Mouse (Mus musculus) stomach, embryonic 14.5 days (tissue): ENCODE measurements around the gene Ryr2. TPM values are rescaled to one million over a fixed set of nuclear protein-coding genes. Genes with fewer than 3 reads are reported as not detected.
"Not testable (repeated sequence)": the region's sequence is repeated elsewhere in the genome, so short reads cannot be mapped to it uniquely, and the experiment has no call there.

Source experiments
- ATAC-seq: fragments of 200-750 bp; cut with Nextera tagmentation; 2 replicates; pipeline ENCODE4 v1.8.0; 2017; ENCODE audit warnings: low read depth, moderate TSS enrichment; ENCODE audit not compliant: insufficient number of reproducible peaks, insufficient read depth, low FRiP score
- H3K27ac ChIP-seq: fragments of 300-500 bp; sonication (generic); 2 replicates; pipeline ENCODE4 v1.5.1; 2014; ENCODE audit warnings: mild to moderate bottlenecking, low read length, moderate library complexity, mixed read lengths
- H3K27me3 ChIP-seq: fragments of 300-500 bp; sonication (generic); 2 replicates; pipeline ENCODE4 v1.6.1; 2014; ENCODE audit warnings: low read length, control low read depth, mixed read lengths; ENCODE audit not compliant: control insufficient read depth, insufficient read depth
- H3K36me3 ChIP-seq: fragments of 300-500 bp; sonication (generic); 2 replicates; pipeline ENCODE4 v1.6.1; 2014; ENCODE audit warnings: mild to moderate bottlenecking, control low read depth, low read length, moderate library complexity, mixed read lengths; ENCODE audit not compliant: control insufficient read depth, insufficient read depth
- H3K4me1 ChIP-seq: fragments of 300-500 bp; sonication (generic); 2 replicates; pipeline ENCODE4 v1.6.1; 2014; ENCODE audit warnings: low read length, control low read depth, mixed read lengths; ENCODE audit not compliant: control insufficient read depth, insufficient read depth
- H3K4me2 ChIP-seq: fragments of 300-500 bp; sonication (generic); replicated peaks from 2 replicates; pipeline ENCODE4 v1.6.1; 2014; ENCODE audit warnings: low read depth, low read length, control low read depth
- H3K4me3 ChIP-seq: fragments of 300-500 bp; sonication (generic); 2 replicates; pipeline ENCODE4 v1.5.1; 2014; ENCODE audit warnings: low read depth, low read length, control low read depth
- H3K9ac ChIP-seq: fragments of 300-500 bp; sonication (generic); replicated peaks from 2 replicates; pipeline ENCODE4 v1.6.1; 2014; ENCODE audit warnings: low read depth, mild to moderate bottlenecking, control low read depth, low read length, moderate library complexity, mixed read lengths
- H3K9me3 ChIP-seq: fragments of 300-500 bp; sonication (generic); 2 replicates; pipeline ENCODE4 v1.6.1; 2016; ENCODE audit warnings: low read depth, low read length, control low read depth; ENCODE audit not compliant: control insufficient read depth
- WGBS: fragments of 180-500 bp; shearing (Covaris S2); extraction: QIAGEN DNeasy Blood & Tissue Kit; methylation state at CpG from one replicate; pipeline ENCODE4 v1.1.7; 2014; 5-methylcytosine and 5-hydroxymethylcytosine counted together
- polyA plus RNA-seq: library from polyadenylated mRNA; unstranded; fragments of >200 nt; fragmentation: Nextera tagmentation; extraction: Ambion mirVana; gene quantifications from 2 replicates; pipeline ENCODE4 v1.2.1, GENCODE M21; 2014

Gene Ryr2
- 2.2 and 2.6 TPM in 2 replicates for polyA plus RNA-seq

- Histone ChIP-seq H3K4me3 (peak within 1 kb of the TSS; percentile 60), H3K27me3 (no peaks in the 10 kb centered on the region), H3K9ac (peak within 1 kb of the TSS; percentile 14), H3K9me3 (no peaks in the 10 kb centered on the region), H3K4me1 (0 out of 2 replicates have a peak, but pooled peaks cover 4% of the 10 kb centered on the region), H3K27ac (no peak within 1 kb of the TSS), H3K36me3 (no peaks in the 10 kb centered on the region), H3K4me2 (peak within 1 kb of the TSS; percentile 94)
- 10% methylated on average over 60 of the region's 64 CpGs for WGBS
- peak; percentile 82 for ATAC-seq
Measured at GRCm38 (mm10) chr13:12106662-12107632, at the start of gene Ryr2. Gene Ryr2, minus strand, starts transcription at chr13:12106945.

GRCm38 (mm10) chr13:12153922-12154321, 47.2 kb upstream of the Ryr2 start:
- no peak for ATAC-seq
- Histone ChIP-seq H3K27ac (no peak overlapping the region), H3K4me3 (no peak overlapping the region), H3K36me3 (no peaks in the 10 kb centered on the region), H3K9ac (no peak overlapping the region), H3K9me3 (no peaks in the 10 kb centered on the region), H3K4me2 (no peak overlapping the region), H3K27me3 (no peaks in the 10 kb centered on the region), H3K4me1 (peaks cover under 1% of the 10 kb centered on the region; the same call in 1 of the 2 replicates)
- 79% methylated on average over 11 of the region's 11 CpGs for WGBS

- H3K27ac ChIP-seq: no peak overlapping the region
- no peaks in the 10 kb centered on the region for H3K27me3 ChIP-seq
- no peak overlapping the region for H3K9ac ChIP-seq
- H3K9me3 ChIP-seq: no peaks in the 10 kb centered on the region
- WGBS: 32% methylated on average over 6 of the region's 6 CpGs
- no peaks in the 10 kb centered on the region for H3K36me3 ChIP-seq
- H3K4me2 ChIP-seq: no peak overlapping the region
- no peak overlapping the region for H3K4me3 ChIP-seq
- H3K4me1 ChIP-seq: no peaks in the 10 kb centered on the region
- ATAC-seq: no peak
Measured at GRCm38 (mm10) chr13:12146918-12147507, 40.3 kb upstream of the Ryr2 start.

GRCm38 (mm10) chr13:12146402-12146801, 39.7 kb upstream of the Ryr2 start:
- no peaks in the 10 kb centered on the region for H3K27me3 ChIP-seq
- no peak overlapping the region for H3K27ac ChIP-seq
- no peaks in the 10 kb centered on the region for H3K36me3 ChIP-seq
- no peak overlapping the region for H3K4me2 ChIP-seq
- H3K9ac ChIP-seq: no peak overlapping the region
- no peaks in the 10 kb centered on the region for H3K9me3 ChIP-seq
- H3K4me3 ChIP-seq: no peak overlapping the region
- 57% methylated on average over 2 of the region's 2 CpGs for WGBS
- ATAC-seq: no peak
- no peaks in the 10 kb centered on the region for H3K4me1 ChIP-seq

GRCm38 (mm10) chr13:12143347-12143746, 36.6 kb upstream of the Ryr2 start:
- Histone ChIP-seq H3K4me3 (no peak overlapping the region), H3K27me3 (no peaks in the 10 kb centered on the region), H3K4me2 (no peak overlapping the region), H3K27ac (no peak overlapping the region), H3K9ac (no peak overlapping the region), H3K4me1 (no peaks in the 10 kb centered on the region), H3K9me3 (no peaks in the 10 kb centered on the region), H3K36me3 (no peaks in the 10 kb centered on the region)
- ATAC-seq: no peak
- 91% methylated on average over 5 of the region's 5 CpGs for WGBS

GRCm38 (mm10) chr13:12136461-12136860, 29.7 kb upstream of the Ryr2 start:
- not testable (repeated sequence) for H3K27me3 ChIP-seq, H3K9me3 ChIP-seq, ATAC-seq, H3K4me2 ChIP-seq, H3K4me3 ChIP-seq, H3K4me1 ChIP-seq, H3K36me3 ChIP-seq, H3K27ac ChIP-seq, H3K9ac ChIP-seq
- 82% methylated on average over 10 of the region's 10 CpGs for WGBS

- Histone ChIP-seq H3K36me3 (no peaks in the 10 kb centered on the region), H3K27ac (no peak overlapping the region), H3K9ac (no peak overlapping the region), H3K4me1 (no peaks in the 10 kb centered on the region), H3K27me3 (no peaks in the 10 kb centered on the region), H3K4me3 (no peak overlapping the region), H3K9me3 (no peaks in the 10 kb centered on the region), H3K4me2 (no peak overlapping the region)
- whole genome bisulfite sequencing: 38% methylated on average over 7 of the region's 7 CpGs
- no peak for ATAC-seq
Measured at GRCm38 (mm10) chr13:12133549-12133948, 26.8 kb upstream of the Ryr2 start.

GRCm38 (mm10) chr13:12132160-12132710, 25.5 kb upstream of the Ryr2 start:
- ATAC-seq: peak; percentile 80; the same call in 1 of the 2 replicates
- no peaks in the 10 kb centered on the region for H3K9me3 ChIP-seq
- H3K27me3 ChIP-seq: no peaks in the 10 kb centered on the region
- no peaks in the 10 kb centered on the region for H3K4me1 ChIP-seq
- no peaks in the 10 kb centered on the region for H3K36me3 ChIP-seq
- no peak overlapping the region for H3K27ac ChIP-seq
- no peak overlapping the region for H3K9ac ChIP-seq
- no peak overlapping the region for H3K4me3 ChIP-seq
- H3K4me2 ChIP-seq: no peak overlapping the region
- WGBS: 66% methylated on average over 3 of the region's 3 CpGs
